Mouse (Mus musculus) brain, adult 10 weeks (tissue): ENCODE results near the gene Sh2d6. TPM values are rescaled to one million over a fixed set of nuclear protein-coding genes. Genes with fewer than 3 reads are reported as not detected.

Experiments
- polyA plus RNA-seq: library from polyadenylated mRNA; stranded (reverse); fragments of 350-450 nt; fragmentation: Illumina TruSeq; extraction: RNeasy Lipid Tissue Mini Kit (QIAGEN cat#74804); gene quantifications from one replicate; pipeline ENCODE4 v1.2.3, GENCODE M21; 2015; ENCODE audit warnings: low read depth, low replicate concordance

Gene Sh2d6
- polyA plus RNA-seq, result 1.2 TPM

GRCm38 (mm10) chr6:72521607-72522006 lies at the start of gene Sh2d6:
Sh2d6 (minus strand) TSS chr6:72521707.

GRCm38 (mm10) chr6:72544283-72544987 lies 22.9 kb upstream of the Sh2d6 start, which contains the start of gene Capg:
Capg (plus strand) TSS chr6:72544391.

Other genes with a start within 250 kb of the Sh2d6 start
- not detected for gene Sftpb, start 217.1 kb downstream of the Sh2d6 start, polyA plus RNA-seq
- gene Usp39, start 176.5 kb downstream of the Sh2d6 start, polyA plus RNA-seq, result 31.3 TPM
- 14.6 TPM for gene 0610030E20Rik, start 174.4 kb downstream of the Sh2d6 start, polyA plus RNA-seq
- 11.2 TPM for gene Tmem150a, start 166.3 kb downstream of the Sh2d6 start, polyA plus RNA-seq
- 108 TPM for gene Rnf181, start 154.8 kb downstream of the Sh2d6 start, polyA plus RNA-seq
- gene Vamp5, start 141.2 kb downstream of the Sh2d6 start, polyA plus RNA-seq, result 11.3 TPM
- 30.4 TPM for gene Vamp8, start 131.0 kb downstream of the Sh2d6 start, polyA plus RNA-seq
- 14.7 TPM for gene Ggcx, start 107.4 kb downstream of the Sh2d6 start, polyA plus RNA-seq
- gene Mat2a, start 82.1 kb downstream of the Sh2d6 start, polyA plus RNA-seq, result 187 TPM
- gene Capg, start 22.7 kb upstream of the Sh2d6 start, polyA plus RNA-seq, result 4.8 TPM
- 22.8 TPM for gene Elmod3, start 76.7 kb upstream of the Sh2d6 start, polyA plus RNA-seq
- gene Retsat, start 76.8 kb upstream of the Sh2d6 start, polyA plus RNA-seq, result 10.8 TPM
- 91.4 TPM for gene Tgoln1, start 95.3 kb upstream of the Sh2d6 start, polyA plus RNA-seq